Mouse (Mus musculus): Measurements from ENCODE around the gene Rfx7. TPM values are rescaled to one million over a fixed set of nuclear protein-coding genes. Genes with fewer than 3 reads are reported as not detected.

Rfx7 gene
- polyA plus RNA-seq, 1 experiment from 2014 or later: 5.7 TPM

GRCm38 (mm10) chr9:72520849-72521248, 11.2 kb upstream of the Rfx7 start:
- H3K36me3 ChIP-seq: no peaks in the 10 kb centered on the region
- 0 out of 2 replicates have a peak, but pooled peaks cover 3% of the 10 kb centered on the region for H3K27me3 ChIP-seq (replicated peaks)
- H3K4me1 ChIP-seq: no peaks in the 10 kb centered on the region
- H3K4me2 ChIP-seq: no peak overlapping the region
- H3K9ac ChIP-seq: no peak overlapping the region
- H3K4me3 ChIP-seq: no peak overlapping the region
- H3K9me3 ChIP-seq (replicated peaks): no peaks in the 10 kb centered on the region
- ATAC-seq: no peak
- H3K27ac ChIP-seq: no peak overlapping the region

GRCm38 (mm10) chr9:72526091-72526490, 5.9 kb upstream of the Rfx7 start:
- ATAC-seq: no peak
- Histone ChIP-seq H3K4me2 (no peak overlapping the region), H3K4me1 (peaks cover 14% of the 10 kb centered on the region), H3K27me3 (replicated peaks) (0 out of 2 replicates have a peak, but pooled peaks cover 3% of the 10 kb centered on the region), H3K27ac (no peak overlapping the region), H3K4me3 (no peak overlapping the region), H3K9me3 (replicated peaks) (no peaks in the 10 kb centered on the region), H3K36me3 (no peaks in the 10 kb centered on the region), H3K9ac (no peak overlapping the region)
- 64% methylated on average over 1 of the region's 1 CpGs for WGBS (ENCODE audit: insufficient replicate concordance)

- Histone ChIP-seq H3K4me3 (no peak overlapping the region), H3K27me3 (replicated peaks) (no peaks in the 10 kb centered on the region), H3K9ac (no peak overlapping the region), H3K9me3 (replicated peaks) (no peaks in the 10 kb centered on the region), H3K4me2 (peak overlapping the region; percentile 96), H3K4me1 (peaks cover 34% of the 10 kb centered on the region), H3K27ac (0 out of 2 replicates have a peak overlapping the region, but pooled peaks have one; percentile 10), H3K36me3 (no peaks in the 10 kb centered on the region)
- WGBS (ENCODE audit: insufficient replicate concordance): 1% methylated on average over 12 of the region's 12 CpGs
- peak; percentile 43 for ATAC-seq
These were observed 1.8 kb upstream of the Rfx7 start for GRCm38 (mm10) chr9:72530237-72530636.

GRCm38 (mm10) chr9:72530824-72531223, 1.2 kb upstream of the Rfx7 start:
- H3K9ac ChIP-seq: peak overlapping the region; percentile 95; the same call in 1 of the 2 replicates
- H3K9me3 ChIP-seq (replicated peaks): no peaks in the 10 kb centered on the region
- H3K4me2 ChIP-seq: peak overlapping the region; percentile 96
- no peak for ATAC-seq
- no peaks in the 10 kb centered on the region for H3K27me3 ChIP-seq (replicated peaks)
- H3K36me3 ChIP-seq: no peaks in the 10 kb centered on the region
- H3K4me1 ChIP-seq: peaks cover 34% of the 10 kb centered on the region
- peak overlapping the region; percentile 96 for H3K4me3 ChIP-seq
- 47% methylated on average over 4 of the region's 4 CpGs for WGBS (ENCODE audit: insufficient replicate concordance)
- H3K27ac ChIP-seq: peak overlapping the region; percentile 92

GRCm38 (mm10) chr9:72531291-72531995, 597 bp upstream of the Rfx7 start:
- ATAC-seq: peak; percentile 54
- peak overlapping the region; percentile 96 for H3K4me3 ChIP-seq
- H3K9ac ChIP-seq: peak overlapping the region; percentile 95
- no peaks in the 10 kb centered on the region for H3K27me3 ChIP-seq (replicated peaks)
- 6% methylated on average over 35 of the region's 35 CpGs for WGBS (ENCODE audit: insufficient replicate concordance)
- H3K36me3 ChIP-seq: no peaks in the 10 kb centered on the region
- H3K4me1 ChIP-seq: peaks cover 34% of the 10 kb centered on the region
- no peaks in the 10 kb centered on the region for H3K9me3 ChIP-seq (replicated peaks)
- H3K4me2 ChIP-seq: peak overlapping the region; percentile 96
- peak overlapping the region; percentile 92 for H3K27ac ChIP-seq

- peak overlapping the region; percentile 92 for H3K27ac ChIP-seq
- 1% methylated on average over 55 of the region's 55 CpGs for WGBS (ENCODE audit: insufficient replicate concordance)
- ATAC-seq: peak; percentile 68
These were observed 495 bp downstream of the Rfx7 start for GRCm38 (mm10) chr9:72532381-72533088.

GRCm38 (mm10) chr9:72533089-72533415, 1.0 kb downstream of the Rfx7 start:
- no peak; the same call in 1 of the 2 replicates for ATAC-seq
- 0% methylated on average over 2 of the region's 2 CpGs for WGBS (ENCODE audit: insufficient replicate concordance)
- peaks cover 34% of the 10 kb centered on the region for H3K4me1 ChIP-seq

More at GRCm38 (mm10) chr9:72532381-72533088, 495 bp downstream of the Rfx7 start:
- Histone ChIP-seq H3K4me2 (peak overlapping the region; percentile 96), H3K36me3 (no peaks in the 10 kb centered on the region), H3K9me3 (replicated peaks) (no peaks in the 10 kb centered on the region), H3K4me1 (peaks cover 34% of the 10 kb centered on the region), H3K4me3 (peak overlapping the region; percentile 96), H3K9ac (peak overlapping the region; percentile 95), H3K27me3 (replicated peaks) (no peaks in the 10 kb centered on the region)

GRCm38 (mm10) chr9:72534985-72535384, 2.9 kb downstream of the Rfx7 start:
- H3K9ac ChIP-seq: no peak overlapping the region
- no peak for ATAC-seq
- no peaks in the 10 kb centered on the region for H3K27me3 ChIP-seq (replicated peaks)
- no peaks in the 10 kb centered on the region for H3K9me3 ChIP-seq (replicated peaks)
- H3K4me3 ChIP-seq: no peak overlapping the region
- peaks cover 34% of the 10 kb centered on the region for H3K4me1 ChIP-seq
- H3K27ac ChIP-seq: no peak overlapping the region
- H3K36me3 ChIP-seq: no peaks in the 10 kb centered on the region
- WGBS (ENCODE audit: insufficient replicate concordance): 92% methylated on average over 2 of the region's 2 CpGs
- no peak overlapping the region for H3K4me2 ChIP-seq

More at GRCm38 (mm10) chr9:72533089-72533415, 1.0 kb downstream of the Rfx7 start:
- Histone ChIP-seq H3K9me3 (replicated peaks) (no peaks in the 10 kb centered on the region), H3K4me2 (peak overlapping the region; percentile 96), H3K27ac (peak overlapping the region; percentile 92), H3K36me3 (no peaks in the 10 kb centered on the region), H3K27me3 (replicated peaks) (no peaks in the 10 kb centered on the region), H3K4me3 (peak overlapping the region; percentile 96), H3K9ac (peak overlapping the region; percentile 95)

GRCm38 (mm10) chr9:72535394-72535793, 3.4 kb downstream of the Rfx7 start:
- H3K36me3 ChIP-seq: peaks cover 3% of the 10 kb centered on the region
- H3K4me1 ChIP-seq: peaks cover 33% of the 10 kb centered on the region
- no peak overlapping the region for H3K4me3 ChIP-seq
- no peaks in the 10 kb centered on the region for H3K27me3 ChIP-seq (replicated peaks)
- 79% methylated on average over 3 of the region's 3 CpGs for WGBS (ENCODE audit: insufficient replicate concordance)
- no peaks in the 10 kb centered on the region for H3K9me3 ChIP-seq (replicated peaks)
- no peak for ATAC-seq
- no peak overlapping the region for H3K9ac ChIP-seq
- no peak overlapping the region for H3K27ac ChIP-seq
- H3K4me2 ChIP-seq: no peak overlapping the region

GRCm38 (mm10) chr9:72537086-72537485, 5.0 kb downstream of the Rfx7 start:
- Histone ChIP-seq H3K9me3 (replicated peaks) (no peaks in the 10 kb centered on the region), H3K9ac (no peak overlapping the region), H3K36me3 (peaks cover 6% of the 10 kb centered on the region), H3K4me1 (peaks cover 20% of the 10 kb centered on the region), H3K4me2 (no peak overlapping the region), H3K4me3 (no peak overlapping the region), H3K27me3 (replicated peaks) (no peaks in the 10 kb centered on the region), H3K27ac (no peak overlapping the region)
- no peak for ATAC-seq
- WGBS (ENCODE audit: insufficient replicate concordance): 58% methylated on average over 1 of the region's 1 CpGs

GRCm38 (mm10) chr9:72543590-72543989, 11.6 kb downstream of the Rfx7 start:
- Histone ChIP-seq H3K27ac (no peak overlapping the region), H3K4me3 (no peak overlapping the region), H3K36me3 (peaks cover 6% of the 10 kb centered on the region), H3K9me3 (replicated peaks) (no peaks in the 10 kb centered on the region), H3K4me1 (peaks cover 24% of the 10 kb centered on the region), H3K9ac (no peak overlapping the region), H3K27me3 (replicated peaks) (no peaks in the 10 kb centered on the region), H3K4me2 (no peak overlapping the region)
- ATAC-seq: peak; percentile 55; the same call in 1 of the 2 replicates

GRCm38 (mm10) chr9:72558780-72559179, 26.7 kb downstream of the Rfx7 start:
- Histone ChIP-seq H3K36me3 (no peaks in the 10 kb centered on the region), H3K9ac (no peak overlapping the region), H3K4me1 (peaks cover 10% of the 10 kb centered on the region), H3K4me2 (no peak overlapping the region), H3K27me3 (replicated peaks) (no peaks in the 10 kb centered on the region), H3K27ac (no peak overlapping the region), H3K9me3 (replicated peaks) (no peaks in the 10 kb centered on the region), H3K4me3 (no peak overlapping the region)
- WGBS (ENCODE audit: insufficient replicate concordance): 54% methylated on average over 1 of the region's 1 CpGs
- no peak for ATAC-seq
